Mouse (Mus musculus) spleen, postnatal 14 days (tissue): Measurements from ENCODE around the gene Gm8978.
"Not testable (repeated sequence)": the region's sequence is repeated elsewhere in the genome, so short reads cannot be mapped to it uniquely, and the experiment has no call there.

Source experiments
- DNase-seq, 2 experiments: peaks; one replicate each; pipeline ENCODE4 v3.0.0; 2021 to 2022; ENCODE audit warnings: low spot score in 2 of 2

The Gm8978 gene

DNA sequence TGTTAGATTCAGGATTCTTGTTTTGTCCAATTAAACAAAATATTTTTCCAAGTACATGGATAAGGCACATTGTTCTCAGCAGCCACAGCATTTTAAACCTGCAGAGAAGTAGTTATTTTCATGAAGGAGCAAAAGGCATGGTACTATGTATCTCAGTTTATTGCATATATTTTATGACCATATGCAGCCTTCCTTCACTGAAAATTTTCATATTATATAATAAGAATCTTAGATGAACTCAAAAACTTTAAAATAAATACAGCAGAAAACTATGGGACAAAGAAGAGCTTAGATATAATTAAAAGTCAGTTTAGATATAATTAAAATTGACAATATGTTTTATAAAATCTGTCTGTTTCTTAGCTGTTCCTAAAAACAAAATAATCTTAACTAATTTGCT, at the start of gene Gm8978:
Gene Gm8978 (minus strand): TSS at position 101 of the 400 bp plus-strand sequence.
- not testable (repeated sequence) for DNase-seq

DNA sequence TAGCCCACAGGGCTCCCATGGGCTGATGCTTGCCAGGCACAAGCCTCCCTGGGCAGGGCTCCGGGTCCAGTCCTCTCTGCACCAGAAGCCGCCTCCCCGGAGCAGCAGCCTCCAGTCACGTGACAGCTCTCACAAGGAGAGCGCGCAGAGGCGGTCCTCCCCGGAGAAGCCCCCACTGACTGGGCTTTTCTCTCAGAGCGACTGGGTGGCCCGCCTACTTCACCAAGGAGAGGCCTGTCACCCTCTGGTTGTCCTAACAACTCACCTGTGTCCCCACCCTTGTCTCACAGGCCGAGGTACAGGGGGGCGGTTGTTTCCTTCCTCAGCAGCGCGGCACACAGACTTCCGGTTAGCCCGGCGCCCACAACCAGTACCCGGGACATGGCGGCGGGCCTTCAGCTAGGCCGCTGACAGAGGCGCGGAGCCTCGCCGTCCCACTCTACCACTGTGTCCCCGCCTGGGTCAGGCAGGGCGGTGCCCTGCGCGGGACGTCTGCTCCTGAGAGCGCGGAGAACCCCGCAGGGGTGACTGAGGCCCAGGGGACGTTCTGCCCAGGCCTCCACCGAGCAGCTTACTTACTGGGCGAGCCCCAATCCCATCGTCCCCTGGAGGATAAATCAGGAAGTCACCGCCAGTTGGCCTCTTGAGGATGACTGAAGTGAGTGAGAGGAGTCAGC, 35.3 kb downstream of the Gm8978 start:
- peak in 1 of 2 experiments; percentile 20 for DNase-seq

DNA sequence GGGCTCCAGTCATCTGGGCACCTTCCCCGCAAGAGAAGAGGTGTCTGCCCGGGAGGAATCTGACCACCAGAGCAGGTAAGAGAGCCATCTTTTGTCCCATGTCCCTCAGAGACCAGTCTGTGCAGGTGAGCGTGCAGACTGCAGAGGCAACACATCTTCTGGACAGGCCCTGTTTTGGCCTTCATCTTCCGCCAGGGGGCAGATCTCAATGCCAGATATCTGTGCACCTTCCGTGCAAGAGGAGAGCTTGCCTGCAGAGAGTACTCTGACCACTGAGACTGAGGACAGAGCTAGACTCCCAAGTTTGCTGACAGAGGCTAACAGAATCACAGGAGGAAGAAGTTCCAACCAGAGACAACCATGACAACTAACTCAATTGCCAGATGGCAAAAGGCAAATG, 56.5 kb downstream of the Gm8978 start:
- DNase-seq: not testable (repeated sequence)
